Mouse (Mus musculus): ENCODE measurements around the gene Prss33. TPM values are rescaled to one million over a fixed set of nuclear protein-coding genes. Genes with fewer than 3 reads are reported as not detected.
"Not testable (repeated sequence)": the region's sequence is repeated elsewhere in the genome, so short reads cannot be mapped to it uniquely, and the experiment has no call there.

Gene Prss33
- total RNA-seq (2021): not detected in 2 replicates
- long read RNA-seq: 0 reads

DNA sequence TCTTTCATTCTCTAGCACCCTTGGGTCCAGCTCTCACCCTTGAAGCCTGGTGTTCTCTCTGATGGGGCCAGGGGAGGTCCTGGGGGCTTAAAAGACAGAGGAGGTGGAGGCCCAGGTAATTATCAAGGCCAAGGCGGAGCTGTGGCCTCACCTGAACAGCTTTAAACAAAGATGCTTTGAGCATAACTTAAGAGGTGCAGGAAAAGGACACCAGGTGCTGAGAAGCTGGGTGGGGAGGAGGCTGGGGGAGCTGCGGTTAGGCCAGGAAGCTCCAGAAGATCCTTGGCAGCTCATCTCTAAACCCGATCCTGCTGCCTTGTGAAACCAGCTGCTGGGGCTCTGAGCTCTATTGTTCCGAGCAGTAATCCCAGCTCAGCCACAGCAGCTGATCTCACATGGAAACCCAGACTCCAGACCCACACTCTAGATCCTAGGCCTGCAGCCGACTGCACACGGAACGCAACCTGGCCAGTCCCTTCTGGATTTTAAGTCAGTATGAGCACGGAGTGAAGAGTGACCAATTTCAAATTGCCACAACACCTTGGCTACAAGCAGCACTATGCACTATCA is at the start of gene Prss33:
Gene Prss33 (minus strand): TSS at position 51 of the 570 bp plus-strand sequence.
- no peak for DNase-seq

DNA sequence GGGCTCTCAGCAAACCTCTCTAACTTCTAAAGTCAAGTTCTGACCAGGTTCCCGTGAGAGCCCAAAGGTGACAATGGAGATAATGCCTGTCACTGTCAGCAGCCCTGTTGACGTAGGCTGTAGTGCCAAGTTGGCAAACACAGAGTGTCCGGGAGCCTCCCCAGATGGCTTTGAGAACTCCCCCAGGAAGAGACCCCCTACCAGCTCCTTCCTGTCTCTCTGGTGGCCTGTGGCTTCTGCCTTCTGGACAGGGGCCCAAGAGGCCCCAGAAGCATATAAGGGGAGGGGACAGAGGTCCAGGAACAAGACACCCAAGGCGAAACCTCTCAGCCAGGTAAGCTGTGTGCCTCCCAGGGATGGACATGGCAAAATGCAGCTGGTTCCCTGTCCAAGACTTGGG is 44.7 kb upstream of the Prss33 start, which contains the start of the genes Dcpp1 and Dcpp2:
Gene Dcpp1 (plus strand): TSS at position 301 of the 400 bp plus-strand sequence.
Gene Dcpp2 (plus strand): TSS at position 305 of the 400 bp plus-strand sequence.
- not testable (repeated sequence) for DNase-seq

DNA sequence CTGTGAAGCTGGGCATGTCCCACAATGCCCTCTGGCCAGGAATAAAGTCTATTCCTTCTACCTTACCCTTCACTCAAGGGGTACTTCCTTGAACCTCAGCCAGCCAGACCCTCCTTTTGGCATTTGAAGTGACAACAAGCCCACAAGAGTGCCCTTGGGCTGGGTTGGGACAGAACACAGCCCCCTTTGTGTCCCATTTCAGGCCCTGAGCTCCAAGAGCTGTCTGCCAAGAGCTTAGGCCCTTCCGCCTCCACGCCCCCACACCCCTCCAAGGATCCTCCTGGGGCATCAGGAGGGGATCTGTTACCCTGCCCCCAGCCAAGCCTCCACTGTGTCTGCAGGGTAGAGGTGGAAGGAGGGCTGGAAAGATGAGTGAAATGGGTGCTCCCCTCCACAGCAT is 41.3 kb upstream of the Prss33 start:
- no peak for DNase-seq

DNA sequence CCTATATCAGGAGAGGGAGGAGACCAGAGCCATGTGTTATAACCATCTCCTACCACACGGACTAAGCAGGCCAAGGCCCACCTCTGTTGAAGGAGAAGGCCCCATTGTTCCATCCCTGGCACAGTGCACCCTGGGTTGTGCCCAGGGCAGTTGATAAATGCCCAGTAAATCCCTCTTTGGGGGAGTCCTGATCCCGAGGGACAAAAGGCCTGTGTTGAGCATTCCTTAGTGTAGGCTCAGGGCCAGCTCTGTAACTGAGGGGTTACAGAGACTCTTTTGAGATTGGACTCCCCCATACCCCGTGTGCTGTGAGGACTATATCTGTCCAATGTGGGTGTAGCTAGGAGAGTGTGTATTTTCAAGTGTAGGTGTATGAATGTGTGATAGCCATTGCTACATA is 40.9 kb upstream of the Prss33 start:
- DNase-seq: no peak

DNA sequence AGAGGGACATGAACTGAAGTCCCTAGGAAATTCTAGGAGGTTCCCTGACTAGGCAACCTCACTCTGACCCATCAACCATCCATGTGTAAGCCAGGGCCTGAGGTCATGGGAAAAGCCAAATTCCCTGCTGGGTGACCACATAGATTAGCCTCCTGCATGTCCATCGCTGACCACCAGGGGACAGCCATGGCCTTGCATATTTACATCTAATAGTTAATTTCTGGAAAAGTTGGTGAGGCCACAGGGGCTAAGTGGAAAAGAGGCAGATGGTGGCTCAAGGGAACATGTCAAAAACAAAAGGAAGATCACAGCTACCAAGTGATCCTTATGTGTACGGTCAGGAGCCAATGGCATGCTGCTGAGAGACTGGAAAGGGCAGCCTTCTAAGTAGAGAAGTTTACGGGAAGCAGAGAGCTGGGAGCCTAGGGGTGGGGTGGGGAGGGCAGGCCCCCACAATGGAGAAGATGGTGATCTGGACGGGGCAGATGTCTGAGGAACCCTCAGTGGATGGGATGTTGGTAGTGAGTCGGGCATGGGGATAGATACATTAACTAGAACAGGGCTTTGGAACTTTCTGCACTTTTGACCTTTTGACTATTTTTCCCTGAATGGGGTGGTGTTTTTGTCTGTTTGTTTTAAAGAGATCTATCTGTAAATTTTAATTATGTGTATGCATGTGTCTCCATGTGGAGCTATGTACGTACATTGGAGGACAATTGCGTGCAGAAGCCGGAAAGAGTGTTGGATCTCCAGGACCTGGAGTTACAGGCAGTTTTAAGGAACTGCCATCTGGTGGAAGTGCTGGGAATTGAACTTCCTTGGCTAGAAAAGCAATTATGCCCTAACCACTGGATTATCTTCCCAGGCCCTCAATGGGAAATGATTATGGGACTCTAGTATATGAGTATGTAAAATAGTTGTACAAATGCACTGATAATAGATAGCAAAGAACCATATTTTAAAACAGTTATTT is 38.3 kb upstream of the Prss33 start:
- DNase-seq: peak; percentile 47

DNA sequence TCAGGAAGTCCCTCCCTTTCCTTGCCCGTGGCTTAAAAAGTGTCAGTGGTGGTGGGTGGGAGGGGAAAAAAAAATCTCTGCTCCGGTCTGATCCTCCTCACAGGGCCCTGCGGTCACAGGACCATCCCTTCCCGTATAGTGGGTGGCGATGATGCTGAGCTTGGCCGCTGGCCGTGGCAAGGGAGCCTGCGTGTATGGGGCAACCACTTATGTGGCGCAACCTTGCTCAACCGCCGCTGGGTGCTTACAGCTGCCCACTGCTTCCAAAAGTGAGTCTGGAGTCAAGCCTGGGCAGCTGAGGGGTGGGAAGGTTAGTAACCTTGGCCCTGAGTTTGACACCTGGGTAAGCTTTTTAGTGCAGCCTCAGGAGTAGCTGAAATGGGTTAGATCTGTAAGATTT is 32.7 kb upstream of the Prss33 start:
- DNase-seq: peak; percentile 15

DNA sequence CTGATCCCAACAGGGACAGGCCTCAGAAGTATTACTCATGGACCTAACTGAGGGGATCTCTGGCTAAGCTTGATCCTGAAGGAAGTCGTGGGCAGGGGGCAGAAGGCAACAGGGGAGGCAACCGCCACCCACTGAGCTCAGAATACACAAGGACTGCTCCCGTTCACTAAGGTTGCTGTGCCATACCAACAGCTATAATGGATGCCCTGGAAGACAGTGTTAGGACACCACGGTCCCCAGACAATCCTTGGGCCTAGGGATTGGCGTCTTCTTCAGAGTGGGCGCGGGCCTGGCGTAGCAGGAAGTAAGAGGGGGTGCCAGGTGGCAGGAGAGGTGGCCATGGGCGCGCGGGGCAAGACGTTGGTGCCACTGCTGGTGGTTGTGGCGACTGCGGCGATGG is 31.9 kb upstream of the Prss33 start, which contains the start of gene Prss21:
Gene Prss21 (plus strand): TSS at position 301 of the 400 bp plus-strand sequence.
- DNase-seq: no peak

DNA sequence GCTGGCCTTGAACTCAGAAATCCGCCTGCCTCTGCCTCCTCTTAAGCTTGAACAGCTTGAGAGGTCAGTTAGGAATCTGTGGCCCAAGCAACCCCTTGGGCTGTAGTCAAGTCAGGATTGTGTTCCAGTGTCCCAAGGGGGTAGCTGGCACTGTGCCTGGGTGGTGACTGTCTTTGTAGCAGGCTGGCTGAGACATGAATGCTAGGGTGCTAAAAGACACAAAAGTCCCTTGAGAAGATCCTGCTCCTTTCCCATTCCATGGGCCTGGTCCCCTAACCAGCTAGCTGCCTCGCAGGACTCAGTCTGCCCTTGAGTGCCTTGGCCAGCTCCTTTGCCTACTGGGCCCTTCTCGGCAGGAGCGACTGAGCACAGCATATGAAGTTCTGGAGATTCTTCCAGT is 27.1 kb upstream of the Prss33 start:
- DNase-seq: peak; percentile 28

DNA sequence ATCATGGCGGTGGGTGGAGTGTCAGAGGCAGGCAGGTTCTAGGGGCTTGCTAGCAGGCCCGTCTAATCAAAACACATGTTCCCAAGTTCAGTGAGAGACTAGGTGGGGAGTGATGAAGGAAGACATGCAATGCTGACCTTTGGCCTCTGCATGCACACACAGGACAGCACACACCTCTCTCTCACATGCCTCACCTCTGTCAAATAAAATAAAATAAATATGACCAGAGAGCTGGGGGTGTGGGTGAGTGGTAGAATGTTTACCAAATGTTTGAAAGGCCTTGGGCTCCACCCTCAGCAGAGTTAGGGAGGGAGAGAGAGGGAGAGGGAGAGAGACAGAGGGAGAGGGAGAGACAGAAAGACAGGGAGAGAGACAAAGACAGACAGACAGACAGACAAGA is 22.1 kb upstream of the Prss33 start:
- DNase-seq: no peak

DNA sequence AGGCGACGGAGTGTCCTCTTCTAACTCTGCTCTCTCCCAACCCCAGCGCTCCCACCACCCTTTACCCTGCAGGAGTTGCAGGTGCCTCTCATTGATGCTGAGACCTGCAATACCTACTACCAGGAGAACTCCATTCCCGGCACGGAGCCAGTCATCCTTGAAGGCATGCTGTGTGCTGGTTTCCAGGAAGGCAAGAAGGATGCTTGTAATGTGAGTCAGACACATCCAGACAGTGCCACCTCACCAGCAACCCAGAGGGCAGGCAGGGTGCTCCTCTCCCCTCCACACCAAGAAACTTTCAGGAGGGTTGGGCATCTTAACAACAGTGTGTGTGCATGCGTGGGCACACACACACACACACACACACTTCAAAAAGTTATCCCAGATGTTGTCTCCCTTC is 21.3 kb upstream of the Prss33 start:
- DNase-seq: no peak

DNA sequence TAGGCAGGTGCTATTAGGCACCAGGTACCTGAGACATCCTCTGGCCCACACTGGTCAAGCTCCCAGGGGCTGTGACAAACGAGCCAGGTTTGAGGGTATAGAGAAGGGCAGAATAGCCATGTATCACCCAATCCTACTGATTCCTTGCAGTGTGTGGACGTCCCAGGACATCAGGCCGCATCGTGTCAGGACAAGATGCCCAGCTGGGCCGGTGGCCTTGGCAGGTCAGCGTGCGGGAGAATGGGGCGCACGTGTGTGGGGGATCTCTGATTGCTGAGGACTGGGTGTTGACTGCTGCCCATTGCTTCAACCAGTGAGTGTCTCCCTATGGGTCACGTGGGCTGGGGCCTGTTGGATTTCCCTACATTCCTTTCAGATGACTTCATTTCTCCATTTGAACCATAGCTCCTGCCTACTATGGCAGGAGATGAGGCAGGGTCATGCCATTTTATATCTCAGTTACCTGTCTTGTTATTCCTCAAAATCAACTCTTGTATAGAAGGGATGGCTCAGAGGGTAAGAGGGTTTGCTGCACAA is 18.4 kb upstream of the Prss33 start:
- no peak for DNase-seq

DNA sequence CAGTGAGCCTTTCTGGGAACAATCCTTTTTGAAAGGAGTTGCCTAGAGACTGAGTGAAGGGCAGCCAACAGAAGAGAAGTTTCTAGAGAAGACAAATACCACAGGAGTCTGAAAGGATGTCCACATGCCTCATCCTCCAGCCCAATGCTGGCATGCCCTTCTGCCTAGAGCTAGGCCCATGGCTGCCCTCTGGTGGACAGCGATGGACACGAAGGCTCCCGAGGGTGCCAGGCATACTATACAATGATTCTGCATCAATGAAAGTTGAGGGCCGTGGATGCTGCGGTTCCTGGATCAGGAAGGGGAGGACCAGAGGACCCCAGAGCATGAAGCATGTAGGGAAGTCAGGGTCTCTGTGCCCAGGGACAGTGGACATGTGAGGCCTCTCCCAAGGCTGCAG is 17.4 kb upstream of the Prss33 start:
- DNase-seq: peak; percentile 68

DNA sequence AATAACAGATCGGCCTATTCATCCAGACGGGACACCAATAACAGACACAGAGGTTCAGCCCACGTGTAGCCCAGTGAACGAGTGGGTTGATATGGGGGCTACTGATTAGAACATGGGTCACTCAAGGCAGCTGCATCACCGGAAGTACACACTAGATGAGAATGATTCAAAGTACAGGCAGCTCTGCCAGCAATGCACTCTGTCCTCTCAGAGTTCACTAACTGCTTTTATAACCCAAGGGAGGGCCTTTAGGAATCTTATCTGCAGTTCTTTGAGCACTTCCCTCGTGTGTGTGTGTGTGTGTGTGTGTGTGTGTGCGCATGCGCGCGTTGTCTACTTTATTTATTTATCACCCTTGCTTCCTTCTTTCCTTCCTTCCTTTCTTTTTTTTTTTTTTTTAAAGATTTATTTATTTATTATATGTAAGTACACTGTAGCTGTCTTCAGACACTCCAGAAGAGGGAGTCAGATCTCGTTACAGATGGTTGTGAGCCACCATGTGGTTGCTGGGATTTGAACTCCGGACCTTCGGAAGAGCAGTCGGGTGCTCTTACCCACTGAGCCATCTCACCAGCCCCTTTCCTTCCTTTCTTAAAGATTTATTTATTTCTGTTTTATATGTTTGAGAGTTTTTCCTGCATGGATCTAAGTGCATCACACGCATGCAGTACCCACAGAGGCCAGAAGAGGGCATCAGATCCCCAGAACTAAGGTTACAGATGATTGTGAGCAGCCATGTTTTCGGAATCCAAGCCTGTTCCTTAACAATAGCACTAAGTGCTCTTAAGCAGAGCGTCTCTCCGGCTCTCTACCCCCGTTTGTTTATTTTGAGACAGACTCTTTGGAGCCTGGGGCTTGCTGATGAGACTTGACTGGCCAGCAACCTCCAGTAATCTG is 15.2 kb upstream of the Prss33 start:
- peak; percentile 67 for DNase-seq

DNA sequence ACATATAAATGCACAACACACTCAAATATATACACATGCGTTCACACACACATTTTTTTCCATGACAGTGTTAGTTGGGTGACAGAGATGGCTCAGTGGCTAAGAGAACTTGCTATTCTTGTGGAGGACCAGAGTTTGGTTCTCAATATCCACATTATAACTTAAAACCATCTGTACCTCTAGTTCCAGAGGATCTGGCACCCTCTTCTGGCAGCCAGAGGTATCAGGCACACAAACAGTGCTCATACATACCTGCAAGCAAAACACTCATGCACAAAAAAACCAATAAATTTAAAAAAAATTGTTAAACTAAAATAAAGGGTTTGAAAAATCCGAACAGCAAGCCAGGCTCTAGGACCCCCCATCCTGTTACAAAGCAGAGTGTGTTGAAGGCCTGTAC is 14.2 kb upstream of the Prss33 start:
- no peak for DNase-seq

DNA sequence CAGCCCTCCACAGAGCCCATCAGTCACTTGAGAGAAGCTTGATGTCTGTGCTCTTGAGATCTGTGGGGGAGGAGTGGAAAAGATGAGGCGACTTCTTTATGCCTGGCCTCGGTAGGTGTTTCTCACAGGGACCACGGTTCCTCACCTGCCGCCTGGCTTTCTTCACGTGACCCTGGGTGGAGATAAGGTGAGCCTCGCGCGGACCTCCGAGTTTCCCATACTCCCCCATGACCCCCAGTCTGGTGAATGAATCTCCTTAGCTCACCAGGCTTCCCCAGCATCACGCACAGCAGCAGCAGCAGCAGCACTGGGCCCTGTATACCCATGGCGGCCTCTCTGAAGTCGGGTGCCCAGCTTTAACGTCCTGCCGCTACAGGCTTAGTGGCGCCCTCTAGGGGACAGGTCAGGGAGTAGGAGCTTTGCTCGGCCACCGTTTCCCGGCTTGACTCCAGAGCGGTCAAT is 8.0 kb upstream of the Prss33 start, which contains the start of the genes Prss32 and Prss41:
Gene Prss32 (plus strand): TSS at position 44 of the 462 bp plus-strand sequence.
Gene Prss41 (minus strand): TSS at position 361 of the 462 bp plus-strand sequence.
- peak; percentile 66 for DNase-seq

DNA sequence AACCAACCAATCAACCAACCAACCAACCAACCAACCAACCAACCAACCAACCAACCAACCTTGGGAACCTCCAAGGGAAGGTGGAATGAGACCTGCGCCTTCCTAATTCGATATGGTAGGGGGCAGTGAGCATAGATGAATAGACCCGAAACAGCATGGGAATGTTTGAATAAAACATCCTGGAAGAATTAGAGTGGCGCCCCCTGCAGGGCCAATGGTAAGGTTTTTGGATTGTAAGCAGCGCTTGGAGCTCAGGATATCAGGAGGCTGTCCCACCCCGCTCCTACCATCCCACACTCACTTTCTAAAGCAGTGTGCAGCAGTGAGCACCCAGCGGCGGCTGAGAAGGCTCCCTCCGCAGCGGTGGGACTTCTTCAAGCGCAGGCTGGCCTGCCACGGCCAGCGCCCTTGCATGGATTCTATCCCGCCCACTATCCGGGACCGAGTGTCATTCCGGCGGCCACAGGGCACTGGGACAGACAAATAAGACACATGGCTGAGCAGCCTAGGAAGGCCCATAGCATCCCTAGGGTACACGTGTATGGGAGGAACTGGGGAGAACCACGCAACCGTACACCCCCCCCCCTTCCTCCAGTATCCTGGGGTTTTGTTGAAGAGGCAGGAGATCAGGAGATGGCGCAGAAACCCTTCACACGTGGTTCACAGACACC is 7.4 kb upstream of the Prss33 start:
- DNase-seq: no peak

DNA sequence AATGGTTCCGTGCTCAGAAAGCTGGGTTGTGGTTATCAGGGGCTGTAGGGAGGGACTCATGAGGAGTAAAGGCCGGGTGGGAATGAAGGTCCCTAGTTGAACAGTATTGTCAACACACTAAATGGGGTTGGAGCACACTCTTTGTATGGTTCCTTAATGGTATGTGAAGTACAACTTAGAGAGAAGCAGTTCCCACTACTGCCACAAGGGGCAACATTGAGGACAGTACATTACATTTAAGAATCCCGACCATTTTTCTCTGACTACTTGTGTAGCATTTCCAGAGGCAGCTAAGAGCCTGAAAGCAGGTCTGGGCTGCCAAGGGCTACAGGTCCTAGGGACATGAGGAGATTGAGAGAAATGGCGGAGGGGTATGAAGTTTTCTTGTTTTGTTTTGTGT is 5.3 kb upstream of the Prss33 start:
- DNase-seq: peak; percentile 46

DNA sequence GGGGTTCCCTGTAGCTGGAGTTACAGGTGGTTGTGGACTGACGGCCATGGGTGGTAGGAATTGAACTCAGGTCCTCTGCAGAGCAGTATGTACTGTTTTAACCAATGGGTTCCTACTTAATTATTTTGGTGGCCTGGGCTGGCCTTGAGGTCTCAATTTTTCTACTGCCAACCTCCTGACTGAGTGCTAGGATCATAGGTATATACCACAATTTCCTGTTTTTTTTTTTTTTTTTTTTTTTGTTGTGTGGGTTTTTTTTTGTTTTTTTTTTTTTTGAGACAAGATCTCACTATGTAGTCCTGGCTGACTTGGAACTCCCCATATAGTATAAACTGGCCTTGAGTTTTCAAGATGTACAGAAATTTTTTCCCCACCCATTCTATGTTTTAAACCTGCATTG is 4.7 kb downstream of the Prss33 start:
- no peak for DNase-seq

DNA sequence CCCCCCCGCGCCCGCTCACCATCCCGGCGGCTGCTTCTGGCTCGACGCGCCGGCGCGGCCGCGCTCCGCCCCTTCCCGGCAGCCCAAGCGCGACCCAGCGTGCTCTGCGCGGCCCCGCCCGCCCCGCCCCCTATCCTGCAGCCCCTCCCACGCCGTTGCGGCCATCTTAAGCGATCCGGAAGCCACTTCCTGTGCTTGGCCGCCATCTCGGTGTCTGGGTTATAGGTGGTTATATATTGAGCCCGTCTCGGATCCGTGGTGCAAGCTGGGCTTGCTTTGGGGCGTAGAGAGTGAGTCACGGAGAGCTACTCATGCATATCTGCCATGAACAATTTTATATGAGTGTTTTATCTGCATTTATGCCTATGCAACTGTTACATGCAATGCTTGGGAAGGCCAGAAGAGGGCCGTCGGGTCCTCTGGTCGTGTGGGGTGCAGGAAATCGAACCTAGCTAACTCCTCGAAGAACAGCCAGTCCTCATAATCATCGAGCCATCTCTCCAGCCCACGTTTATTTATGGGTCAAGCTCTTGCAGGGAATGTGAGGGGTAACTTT is 6.7 kb downstream of the Prss33 start, which contains the start of gene Elob:
Gene Elob (minus strand): TSS at position 73 of the 556 bp plus-strand sequence.
- peak; percentile 84 for DNase-seq

DNA sequence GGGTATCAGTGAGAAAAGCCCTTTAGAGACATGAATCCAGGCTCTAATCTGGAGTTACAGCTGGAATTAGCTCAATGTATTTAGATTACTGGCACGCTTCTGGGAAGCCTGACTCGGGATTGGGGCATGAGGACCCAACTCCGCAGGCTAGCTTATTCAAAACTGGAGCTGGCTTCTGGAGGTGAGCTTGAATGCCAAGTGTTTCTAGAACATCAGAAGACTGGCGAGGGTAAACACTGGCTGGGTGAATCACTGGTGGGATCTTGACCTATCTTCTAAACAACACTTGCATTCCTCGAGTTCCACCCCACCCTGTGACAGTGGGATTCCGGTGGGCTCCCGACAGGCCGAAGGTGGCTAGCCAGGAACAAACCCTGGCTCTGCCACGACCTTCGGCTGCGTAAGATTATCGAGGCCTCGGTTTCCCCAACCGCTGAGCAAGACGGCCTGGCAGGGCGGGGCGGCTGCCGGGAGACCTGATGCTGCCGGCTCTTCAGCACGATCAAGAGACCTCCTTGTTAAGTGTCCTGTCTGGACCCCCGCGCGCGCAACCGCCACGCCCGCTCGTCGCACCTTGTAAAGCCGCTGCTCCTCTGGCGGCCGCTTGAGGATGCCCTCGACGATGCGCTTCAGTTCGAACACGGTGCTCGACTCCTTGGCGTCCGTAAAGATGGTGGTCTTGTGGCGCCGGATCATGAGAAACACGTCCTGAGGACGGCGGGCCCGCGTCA is 7.4 kb downstream of the Prss33 start:
- peak; percentile 52 for DNase-seq
